Mouse (Mus musculus) CH12.LX (cell line): ENCODE measurements around the gene Nfix. TPM values are rescaled to one million over a fixed set of nuclear protein-coding genes. Genes with fewer than 3 reads are reported as not detected.

Experiments
- DNase-seq: peaks from one replicate; pipeline ENCODE4 v3.0.0-alpha.2; 2013; ENCODE audit errors: extremely low read depth
- H3K27ac ChIP-seq: 2 replicates; pipeline ENCODE4 v1.5.1; 2012; ENCODE audit warnings: low read depth, mild to moderate bottlenecking, control low read depth, moderate library complexity; ENCODE audit not compliant: insufficient read depth
- H3K27me3 ChIP-seq: replicated peaks from 2 replicates; pipeline ENCODE3; 2012; ENCODE audit warnings: inconsistent platforms
- H3K36me3 ChIP-seq, 2 experiments: replicated peaks in 1 of 2; 2 replicates each; pipeline versions ENCODE3 to v1.6.1; 2012; ENCODE audit warnings: inconsistent platforms in 1 of 2, low read length in 1 of 2, mild to moderate bottlenecking in 1 of 2, mixed read lengths in 1 of 2, moderate library complexity in 1 of 2; ENCODE audit not compliant: control insufficient read depth in 1 of 2, insufficient read depth in 1 of 2
- H3K4me1 ChIP-seq, 2 experiments: 2 replicates each; pipeline ENCODE4 v1.6.1; 2012; ENCODE audit warnings: inconsistent platforms in 1 of 2, moderate library complexity in 1 of 2; ENCODE audit not compliant: insufficient read depth in 2 of 2, control insufficient read depth in 1 of 2
- H3K4me2 ChIP-seq: 2 replicates; pipeline ENCODE4 v1.6.1; 2012; ENCODE audit warnings: low read depth, mild to moderate bottlenecking, control low read depth; ENCODE audit not compliant: poor library complexity, insufficient read depth, severe bottlenecking
- H3K4me3 ChIP-seq, 3 experiments: fragments of 150-350 bp in 1 of 3; sonication (generic) in 1 of 3; replicated peaks in 1 of 3; 2 replicates each; pipeline versions ENCODE3 to v1.5.1; 2011 to 2012; ENCODE audit warnings: low read depth in 2 of 3, low read length in 2 of 3, mild to moderate bottlenecking in 2 of 3, moderate library complexity in 2 of 3, control low read depth in 1 of 3, improper control_type of control experiment in 1 of 3, inconsistent platforms in 1 of 3, mixed read lengths in 1 of 3; ENCODE audit not compliant: poor library complexity in 1 of 3
- H3K79me2 ChIP-seq: replicated peaks from 2 replicates; pipeline ENCODE4 v1.6.1; 2012; ENCODE audit warnings: mild to moderate bottlenecking, moderate library complexity; ENCODE audit not compliant: control insufficient read depth, poor library complexity, insufficient read depth, severe bottlenecking; ENCODE audit errors: extremely low read depth
- H3K9ac ChIP-seq: 2 replicates; pipeline ENCODE4 v1.6.1; 2012; ENCODE audit warnings: low read depth, mild to moderate bottlenecking, control low read depth, moderate library complexity; ENCODE audit not compliant: insufficient read depth
- H3K9me3 ChIP-seq: replicated peaks from 2 replicates; pipeline ENCODE3; 2012; ENCODE audit warnings: low read length, inconsistent platforms, mixed read lengths
- CTCF ChIP-seq, 2 experiments: IDR thresholded peaks in 1 of 2; conservative IDR thresholded peaks in 1 of 2; 2 replicates each; pipeline ENCODE4 v1.5.1; 2011 to 2012; ENCODE audit warnings: low read depth in 2 of 2, low read length in 2 of 2, improper control_type of control experiment in 1 of 2, inconsistent platforms in 1 of 2, mild to moderate bottlenecking in 1 of 2, moderate library complexity in 1 of 2
- ELF1 ChIP-seq: IDR thresholded peaks from 2 replicates; pipeline ENCODE4 v1.6.1; 2014; ENCODE audit warnings: low read depth, mild to moderate bottlenecking, inconsistent platforms, low read length, improper control_type of control experiment
- EP300 ChIP-seq: IDR thresholded peaks from 2 replicates; pipeline ENCODE4 v1.6.1; 2011; ENCODE audit warnings: low read length, improper control_type of control experiment
- GABPA ChIP-seq: IDR thresholded peaks from 2 replicates; pipeline ENCODE4 v1.6.1; 2012; ENCODE audit warnings: low read depth, low read length, improper control_type of control experiment, inconsistent platforms; ENCODE audit not compliant: insufficient replicate concordance
- HCFC1 ChIP-seq: IDR thresholded peaks from 2 replicates; pipeline ENCODE4 v1.6.1; 2012; ENCODE audit warnings: low read depth, mild to moderate bottlenecking, inconsistent platforms, low read length, improper control_type of control experiment
- IRF4 ChIP-seq: IDR thresholded peaks from 2 replicates; pipeline ENCODE4 v1.6.1; 2014; ENCODE audit warnings: low read depth, mild to moderate bottlenecking, inconsistent platforms, low read length, improper control_type of control experiment
- MAFK ChIP-seq: IDR thresholded peaks from 2 replicates; pipeline ENCODE4 v1.6.1; 2011; ENCODE audit warnings: low read length, improper control_type of control experiment; ENCODE audit not compliant: insufficient replicate concordance
- MAX ChIP-seq: IDR thresholded peaks from 2 replicates; pipeline ENCODE4 v1.6.1; 2011; ENCODE audit warnings: low read length, improper control_type of control experiment
- MEF2A ChIP-seq: IDR thresholded peaks from 2 replicates; pipeline ENCODE4 v1.6.1; 2014; ENCODE audit warnings: low read depth, mild to moderate bottlenecking, inconsistent platforms, low read length, improper control_type of control experiment, borderline replicate concordance
- NELFE ChIP-seq: IDR thresholded peaks from 2 replicates; pipeline ENCODE4 v1.6.1; 2011; ENCODE audit warnings: low read depth, low read length, improper control_type of control experiment
- NRF1 ChIP-seq: IDR thresholded peaks from 2 replicates; pipeline ENCODE4 v1.6.1; 2014; ENCODE audit warnings: low read depth, mild to moderate bottlenecking, inconsistent platforms, low read length, improper control_type of control experiment, moderate library complexity
- POLR2AphosphoS2 ChIP-seq: IDR thresholded peaks from 2 replicates; pipeline ENCODE4 v1.6.1; 2011; ENCODE audit warnings: low read depth, low read length, improper control_type of control experiment
- RCOR1 ChIP-seq: conservative IDR thresholded peaks from 2 replicates; pipeline ENCODE4 v1.6.1; 2012; ENCODE audit warnings: low read depth, mild to moderate bottlenecking, inconsistent platforms, low read length, improper control_type of control experiment
- SMC3 ChIP-seq: IDR thresholded peaks from 2 replicates; pipeline ENCODE4 v1.6.1; 2011; ENCODE audit warnings: low read depth, low read length, improper control_type of control experiment
- TCF12 ChIP-seq: IDR thresholded peaks from 2 replicates; pipeline ENCODE4 v1.6.1; 2014; ENCODE audit warnings: low read depth, mild to moderate bottlenecking, inconsistent platforms, low read length, improper control_type of control experiment
- UBTF ChIP-seq: IDR thresholded peaks from 2 replicates; pipeline ENCODE4 v1.6.1; 2012; ENCODE audit warnings: low read depth, mild to moderate bottlenecking, inconsistent platforms, low read length, improper control_type of control experiment, moderate library complexity
- USF1 ChIP-seq: IDR thresholded peaks from 2 replicates; pipeline ENCODE4 v1.6.1; 2014; ENCODE audit warnings: low read depth, mild to moderate bottlenecking, inconsistent platforms, low read length, improper control_type of control experiment
- USF2 ChIP-seq: conservative IDR thresholded peaks from 2 replicates; pipeline ENCODE4 v1.6.1; 2011; ENCODE audit warnings: low read depth, low read length, improper control_type of control experiment
- ZC3H11A ChIP-seq: IDR thresholded peaks from 2 replicates; pipeline ENCODE4 v1.6.1; 2012; ENCODE audit warnings: low read depth, mild to moderate bottlenecking, inconsistent platforms, low read length, improper control_type of control experiment
- ZMIZ1 ChIP-seq: IDR thresholded peaks from 2 replicates; pipeline ENCODE4 v1.6.1; 2012; ENCODE audit warnings: low read depth, mild to moderate bottlenecking, inconsistent platforms, low read length, improper control_type of control experiment
- ZNF384 ChIP-seq: IDR thresholded peaks from 2 replicates; pipeline ENCODE4 v1.6.1; 2012; ENCODE audit warnings: low read depth, low read length, improper control_type of control experiment, inconsistent platforms
- dilution Hi-C: fragments of 300-500 bp; cut with MboI; formaldehyde crosslinking; loops from 2 replicates; pipeline ENCODE4 v1.14.3; 2020; ENCODE audit warnings: low sequenced_read_pairs; ENCODE audit not compliant: extremely low pct_unique_long_range_greater_than_20kb, extremely low pct_ligation_motif_present
- in situ Hi-C: fragments of 300-500 bp; cut with MboI; formaldehyde crosslinking; loops from 3 replicates; pipeline ENCODE4 v1.14.3; 2019; ENCODE audit warnings: low sequenced_read_pairs, low pct_ligation_motif_present, low pct_unique_long_range_greater_than_20kb, mixed read lengths
- polyA plus RNA-seq: library from polyadenylated mRNA; unstranded; fragments of >175 nt; gene quantifications from 2 replicates; pipeline ENCODE4 v1.2.1, GENCODE M21; 2012; ENCODE audit warnings: low read depth; ENCODE audit not compliant: insufficient read length
- total RNA-seq, 2 experiments: library from RNA; depleted of rRNA; stranded (reverse); fragments of 300-350 nt in 1 of 2; fragments of >200 nt in 1 of 2; gene quantifications; 2 replicates each; pipeline ENCODE4 v1.2.3; 2012 to 2014

The Nfix gene
- total and polyA plus RNA-seq, 3 experiments, result 0.09 to 10.5 (median 1.1) TPM

DNA sequence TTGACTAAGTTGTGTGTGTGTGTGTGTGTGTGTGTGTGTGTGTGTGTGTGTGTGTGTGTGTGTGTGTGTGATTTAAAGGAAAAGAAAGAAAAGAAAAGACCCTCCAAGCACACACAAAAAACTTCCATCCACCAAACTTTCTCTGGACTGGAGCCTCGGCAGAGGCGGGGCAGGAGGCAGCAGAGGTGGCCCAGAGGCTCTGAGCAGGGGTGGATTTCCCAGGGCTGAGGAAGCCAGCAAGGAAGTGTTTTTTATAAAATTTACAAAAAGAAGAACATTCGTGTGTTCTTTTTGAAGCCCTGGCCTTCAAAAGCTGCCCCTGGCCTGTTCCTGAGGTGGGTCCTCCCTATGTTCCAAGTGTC, 87.4 kb downstream of the Nfix start:
- no peak overlapping the region for H3K4me2 ChIP-seq
- H3K27ac ChIP-seq, result no peak overlapping the region
- dilution Hi-C loops (no loop called here), in situ Hi-C loops (loop anchor here (10.0 kb wide), 1 partner anchor 102 kb away; no protein-coding TSS in a partner anchor)
- H3K9ac ChIP-seq, result no peak overlapping the region
- H3K36me3 ChIP-seq, result no peaks in the 10 kb centered on the region
- H3K4me1 ChIP-seq, result peaks cover 5 to 39% of the 10 kb centered on the region in 2 experiments; a peak in 3 of 4 replicates
- H3K27me3 ChIP-seq, result peaks cover 43% of the 10 kb centered on the region
- H3K4me3 ChIP-seq, result no peak overlapping the region
- TF ChIP-seq GABPA (no peak), MEF2A (no peak), EP300 (no peak), USF2 (no peak), USF1 (no peak), TCF12 (no peak), ELF1 (no peak), IRF4 (no peak), NRF1 (no peak), HCFC1 (no peak), MAFK (no peak), ZC3H11A (no peak), CTCF (conservative IDR thresholded peaks at IDR 0.05 in 1 of 2, IDR thresholded peaks at IDR 0.05 in 1 of 2; ENCODE audit: low read depth in 2 of 2, low read length in 2 of 2) (no peak), SMC3 (no peak), UBTF (no peak), RCOR1 (no peak), NELFE (no peak)
- DNase-seq, result no peak
- H3K9me3 ChIP-seq, result no peaks in the 10 kb centered on the region
- H3K79me2 ChIP-seq, result no peaks in the 10 kb centered on the region

- dilution Hi-C loops, result no loop called here
- H3K4me3 ChIP-seq, result no peak overlapping the region
- no peak overlapping the region for H3K4me2 ChIP-seq
- H3K27ac ChIP-seq, result no peak overlapping the region
- H3K27me3 ChIP-seq, result peaks cover 38% of the 10 kb centered on the region
- H3K4me1 ChIP-seq, result peaks cover 5 to 44% of the 10 kb centered on the region in 2 experiments; a peak in 3 of 4 replicates
- no peaks in the 10 kb centered on the region for H3K36me3 ChIP-seq
- no peak overlapping the region for H3K9ac ChIP-seq
- TF ChIP-seq POLR2AphosphoS2 (no peak), ZNF384 (no peak), ZMIZ1 (no peak), HCFC1 (no peak), IRF4 (no peak), TCF12 (no peak), MAX (no peak)
- no peaks in the 10 kb centered on the region for H3K9me3 ChIP-seq
- in situ Hi-C loops, result loop anchor here (10.0 kb wide), 1 partner anchor 103 kb away; no protein-coding TSS in a partner anchor
- H3K79me2 ChIP-seq, result no peaks in the 10 kb centered on the region
- no peak for DNase-seq
These were observed 88.0 kb downstream of the Nfix start for GRCm38 (mm10) chr8:84711933-84712758.
